Mouse (Mus musculus) embryonic facial prominence, embryonic 14.5 days (tissue): ENCODE results near the gene Wdr76. TPM values are rescaled to one million over a fixed set of nuclear protein-coding genes. Genes with fewer than 3 reads are reported as not detected.
"Not testable (repeated sequence)": the region's sequence is repeated elsewhere in the genome, so short reads cannot be mapped to it uniquely, and the experiment has no call there.

Experiments used
- ATAC-seq: fragments of 200-750 bp; cut with Nextera tagmentation; 2 replicates; pipeline ENCODE4 v1.8.0; 2017; ENCODE audit warnings: low read depth, moderate number of reproducible peaks, moderate TSS enrichment
- DNase-seq: peaks from one replicate; pipeline ENCODE4 v3.0.0-alpha.2; 2015; ENCODE audit warnings: low spot score
- H3K27ac ChIP-seq: fragments of 300-500 bp; sonication (generic); replicated peaks from 2 replicates; pipeline ENCODE4 v1.5.1; 2014; ENCODE audit warnings: low read depth, mild to moderate bottlenecking, low read length, moderate library complexity
- H3K27me3 ChIP-seq: fragments of 300-500 bp; sonication (generic); replicated peaks from 2 replicates; pipeline ENCODE4 v1.6.1; 2014; ENCODE audit warnings: low read length; ENCODE audit not compliant: control insufficient read depth, insufficient read depth
- H3K36me3 ChIP-seq: fragments of 300-500 bp; sonication (generic); 2 replicates; pipeline ENCODE4 v1.6.1; 2014; ENCODE audit warnings: low read length, mixed read lengths; ENCODE audit not compliant: control insufficient read depth, insufficient read depth
- H3K4me1 ChIP-seq: fragments of 300-500 bp; sonication (generic); 2 replicates; pipeline ENCODE4 v1.6.1; 2014; ENCODE audit warnings: antibody characterized with exemption, low read length; ENCODE audit not compliant: control insufficient read depth, insufficient read depth
- H3K4me2 ChIP-seq: fragments of 300-500 bp; sonication (generic); 2 replicates; pipeline ENCODE4 v1.6.1; 2014; ENCODE audit warnings: low read depth, mild to moderate bottlenecking, low read length, moderate library complexity, mixed read lengths
- H3K4me3 ChIP-seq: fragments of 300-500 bp; sonication (generic); 2 replicates; pipeline ENCODE4 v1.5.1; 2014; ENCODE audit warnings: low read depth, mild to moderate bottlenecking, low read length
- H3K9ac ChIP-seq: fragments of 300-500 bp; sonication (generic); 2 replicates; pipeline ENCODE4 v1.6.1; 2014; ENCODE audit warnings: low read depth, mild to moderate bottlenecking, low read length, moderate library complexity, mixed read lengths
- H3K9me3 ChIP-seq: fragments of 300-500 bp; sonication (generic); 2 replicates; pipeline ENCODE4 v1.6.1; 2016; ENCODE audit warnings: low read length; ENCODE audit not compliant: control insufficient read depth
- WGBS: fragments of 180-500 bp; shearing (Covaris S2); extraction: QIAGEN DNeasy Blood & Tissue Kit; methylation state at CpG from one replicate; pipeline ENCODE4 v1.1.7; 2014; 5-methylcytosine and 5-hydroxymethylcytosine counted together
- polyA plus RNA-seq: library from polyadenylated mRNA; unstranded; fragments of >200 nt; fragmentation: Nextera tagmentation; extraction: Ambion mirVana; gene quantifications from 2 replicates; pipeline ENCODE4 v1.2.1, GENCODE M21; 2014

Gene Wdr76
- polyA plus RNA-seq, 1 experiment from 2014 or later = 5.3 TPM

- Histone ChIP-seq H3K36me3 (no peaks in the 10 kb centered on the region), H3K4me1 (no peaks in the 10 kb centered on the region), H3K9me3 (no peaks in the 10 kb centered on the region), H3K4me3 (no peak overlapping the region), H3K9ac (no peak overlapping the region), H3K27me3 (no peaks in the 10 kb centered on the region), H3K4me2 (no peak overlapping the region), H3K27ac (no peak overlapping the region)
- DNase-seq (no peak), ATAC-seq (no peak)
- WGBS = 58% methylated on average over 3 of the region's 3 CpGs
Measured at GRCm38 (mm10) chr2:121480498-121480897, 26.0 kb upstream of the Wdr76 start.

- not testable (repeated sequence) for H3K36me3 ChIP-seq, H3K4me3 ChIP-seq, ATAC-seq, H3K27me3 ChIP-seq, DNase-seq, H3K4me2 ChIP-seq, H3K9ac ChIP-seq, H3K27ac ChIP-seq, H3K9me3 ChIP-seq, H3K4me1 ChIP-seq
- 84% methylated on average over 13 of the region's 13 CpGs for WGBS
Measured at GRCm38 (mm10) chr2:121480916-121481315, 25.6 kb upstream of the Wdr76 start.

- Histone ChIP-seq H3K27ac (no peak overlapping the region), H3K9ac (no peak overlapping the region), H3K4me1 (no peaks in the 10 kb centered on the region), H3K27me3 (no peaks in the 10 kb centered on the region), H3K4me3 (no peak overlapping the region), H3K36me3 (no peaks in the 10 kb centered on the region), H3K4me2 (no peak overlapping the region), H3K9me3 (no peaks in the 10 kb centered on the region)
- 69% methylated on average over 8 of the region's 8 CpGs for WGBS
- ATAC-seq (no peak), DNase-seq (no peak)
Measured at GRCm38 (mm10) chr2:121483576-121483975, 22.9 kb upstream of the Wdr76 start.

GRCm38 (mm10) chr2:121484403-121484802 is 22.1 kb upstream of the Wdr76 start:
- 60% methylated on average over 1 of the region's 2 CpGs for WGBS
- not testable (repeated sequence) for ATAC-seq, H3K27ac ChIP-seq, H3K4me2 ChIP-seq, H3K9ac ChIP-seq, DNase-seq, H3K27me3 ChIP-seq, H3K4me1 ChIP-seq, H3K4me3 ChIP-seq, H3K36me3 ChIP-seq, H3K9me3 ChIP-seq

GRCm38 (mm10) chr2:121501550-121501949 is 5.0 kb upstream of the Wdr76 start:
- H3K9me3 ChIP-seq, H3K27me3 ChIP-seq, H3K4me2 ChIP-seq, H3K4me1 ChIP-seq, H3K36me3 ChIP-seq, DNase-seq, H3K27ac ChIP-seq, H3K9ac ChIP-seq, H3K4me3 ChIP-seq, ATAC-seq: not testable (repeated sequence)
- 100% methylated on average over 1 of the region's 6 CpGs for WGBS

GRCm38 (mm10) chr2:121507173-121507950 is 839 bp downstream of the Wdr76 start:
- Histone ChIP-seq H3K36me3 (peaks cover 19% of the 10 kb centered on the region), H3K4me2 (peak overlapping the region; percentile 71), H3K9ac (peak overlapping the region; percentile 69), H3K4me3 (peak overlapping the region; percentile 60), H3K27ac (no peak overlapping the region), H3K9me3 (no peaks in the 10 kb centered on the region), H3K27me3 (no peaks in the 10 kb centered on the region), H3K4me1 (peaks cover 6% of the 10 kb centered on the region; the same call in 1 of the 2 replicates)
- WGBS = 17% methylated on average over 12 of the region's 12 CpGs
- no peak for DNase-seq
- no peak for ATAC-seq

GRCm38 (mm10) chr2:121507951-121508330 is 1.4 kb downstream of the Wdr76 start:
- H3K4me1 ChIP-seq = peaks cover 6% of the 10 kb centered on the region; the same call in 1 of the 2 replicates
- WGBS = 82% methylated on average over 2 of the region's 2 CpGs
- peak overlapping the region; percentile 60 for H3K4me3 ChIP-seq
- H3K27ac ChIP-seq = no peak overlapping the region
- H3K9me3 ChIP-seq = no peaks in the 10 kb centered on the region
- peaks cover 20% of the 10 kb centered on the region for H3K36me3 ChIP-seq
- H3K4me2 ChIP-seq = peak overlapping the region; percentile 71
- peak overlapping the region; percentile 69 for H3K9ac ChIP-seq
- no peak for ATAC-seq
- no peak for DNase-seq
- H3K27me3 ChIP-seq = no peaks in the 10 kb centered on the region

- Histone ChIP-seq H3K36me3 (peaks cover 22% of the 10 kb centered on the region), H3K27ac (no peak overlapping the region), H3K27me3 (no peaks in the 10 kb centered on the region), H3K4me2 (peak overlapping the region; percentile 48), H3K4me3 (peak overlapping the region; percentile 35), H3K9me3 (no peaks in the 10 kb centered on the region), H3K4me1 (peaks cover 6% of the 10 kb centered on the region; the same call in 1 of the 2 replicates), H3K9ac (peak overlapping the region; percentile 30)
- WGBS = 18% methylated on average over 15 of the region's 16 CpGs
- ATAC-seq (peak; percentile 62; the same call in 1 of the 2 replicates), DNase-seq (peak; percentile 59)
Measured at GRCm38 (mm10) chr2:121509584-121509983, 3.1 kb downstream of the Wdr76 start.

GRCm38 (mm10) chr2:121511401-121511800 is 4.9 kb downstream of the Wdr76 start:
- 91% methylated on average over 8 of the region's 8 CpGs for WGBS

More at GRCm38 (mm10) chr2:121511401-121511800, 4.9 kb downstream of the Wdr76 start:
- Histone ChIP-seq H3K27ac (no peak overlapping the region), H3K9ac (0 out of 2 replicates have a peak overlapping the region, but pooled peaks have one; percentile 14), H3K4me2 (no peak overlapping the region), H3K27me3 (no peaks in the 10 kb centered on the region), H3K4me1 (peaks cover 6% of the 10 kb centered on the region; the same call in 1 of the 2 replicates), H3K36me3 (peaks cover 24% of the 10 kb centered on the region), H3K9me3 (no peaks in the 10 kb centered on the region), H3K4me3 (no peak overlapping the region)
- ATAC-seq = no peak
- DNase-seq = no peak
